Mouse (Mus musculus): ENCODE data around the gene Afmid. TPM values are rescaled to one million over a fixed set of nuclear protein-coding genes. Genes with fewer than 3 reads are reported as not detected.

Gene Afmid
- polyA plus RNA-seq, 1 experiment: 11.1 TPM

DNA sequence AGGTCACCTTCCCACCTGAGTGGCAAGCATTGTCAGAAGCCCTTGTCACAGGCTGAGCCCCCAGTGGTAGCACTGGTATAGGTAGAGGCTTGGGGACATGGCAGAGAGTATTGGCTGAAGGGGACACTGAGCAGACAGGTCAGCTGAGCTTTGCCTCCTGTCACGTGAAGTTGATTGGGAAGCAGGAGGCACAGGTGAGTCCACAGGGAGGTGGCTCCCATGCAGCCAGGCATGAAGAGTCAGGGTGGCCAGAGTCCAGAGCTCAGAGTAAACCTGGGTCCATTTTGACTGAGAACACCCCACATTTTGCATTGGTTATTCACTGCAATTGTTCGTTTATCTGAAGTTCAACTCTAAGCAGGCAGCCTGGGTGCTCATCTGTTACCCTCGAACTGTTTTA is 27.2 kb downstream of the Afmid start:
- no peak for TF ChIP-seq POLR2A (IDR thresholded peaks at IDR 0.05; ENCODE audit: low read depth, low read length)
- no peak for TF ChIP-seq CTCF (IDR thresholded peaks at IDR 0.05; ENCODE audit: extremely low read depth, insufficient read length, insufficient replicate concordance, low read depth, low read length)
- peak overlapping the region; percentile 9; the same call in 1 of the 2 replicates for H3K27ac ChIP-seq (ENCODE audit: insufficient read depth, low read depth, low read length)
- 71% methylated on average over 3 of the region's 3 CpGs for WGBS

DNA sequence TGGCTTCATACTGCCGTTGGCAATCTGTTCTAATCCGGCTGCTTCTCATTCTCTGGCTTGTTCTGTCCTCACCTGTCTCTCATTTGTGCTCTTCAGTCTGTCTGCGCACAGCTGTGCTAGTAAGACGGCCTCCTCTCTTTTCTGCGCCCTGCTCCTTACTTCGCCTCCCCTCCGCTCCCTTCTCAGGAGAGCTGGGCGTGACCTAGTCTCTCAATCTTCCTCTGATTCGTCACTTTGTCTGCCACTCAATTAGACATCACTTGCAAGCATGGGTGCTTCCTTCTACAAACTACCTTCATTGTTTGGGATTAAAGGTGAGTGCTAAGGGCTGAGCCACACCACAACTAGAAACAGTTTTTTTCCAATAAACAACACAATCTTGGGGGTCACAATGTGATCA is 28.5 kb downstream of the Afmid start:
- peaks cover 7% of the 10 kb centered on the region; the same call in 1 of the 2 replicates for H3K36me3 ChIP-seq (ENCODE audit: control insufficient read depth, insufficient read depth, low read length)
- WGBS: 97% methylated on average over 9 of the region's 9 CpGs
- TF ChIP-seq CTCF (IDR thresholded peaks at IDR 0.05; ENCODE audit: extremely low read depth, insufficient read length, insufficient replicate concordance, low read depth, low read length): no peak
- no peak for TF ChIP-seq POLR2A (IDR thresholded peaks at IDR 0.05; ENCODE audit: low read depth, low read length)
- no peaks in the 10 kb centered on the region for H3K27me3 ChIP-seq (ENCODE audit: control insufficient read depth, insufficient read depth, low read length)
- H3K4me3 ChIP-seq (ENCODE audit: low read depth, low read length): no peak overlapping the region
- no peak overlapping the region for H3K27ac ChIP-seq (ENCODE audit: insufficient read depth, low read depth, low read length)
- H3K4me1 ChIP-seq (ENCODE audit: control insufficient read depth, insufficient read depth, insufficient read length, low read length): peaks cover 3% of the 10 kb centered on the region; the same call in 1 of the 2 replicates

More for the DNA sequence above, 27.2 kb downstream of the Afmid start:
- no peaks in the 10 kb centered on the region for H3K27me3 ChIP-seq (ENCODE audit: control insufficient read depth, insufficient read depth, low read length)
- no peak overlapping the region for H3K4me3 ChIP-seq (ENCODE audit: low read depth, low read length)
- H3K4me1 ChIP-seq (ENCODE audit: control insufficient read depth, insufficient read depth, insufficient read length, low read length): peaks cover 8% of the 10 kb centered on the region; the same call in 1 of the 2 replicates
- H3K36me3 ChIP-seq (ENCODE audit: control insufficient read depth, insufficient read depth, low read length): peaks cover 7% of the 10 kb centered on the region; the same call in 1 of the 2 replicates

DNA sequence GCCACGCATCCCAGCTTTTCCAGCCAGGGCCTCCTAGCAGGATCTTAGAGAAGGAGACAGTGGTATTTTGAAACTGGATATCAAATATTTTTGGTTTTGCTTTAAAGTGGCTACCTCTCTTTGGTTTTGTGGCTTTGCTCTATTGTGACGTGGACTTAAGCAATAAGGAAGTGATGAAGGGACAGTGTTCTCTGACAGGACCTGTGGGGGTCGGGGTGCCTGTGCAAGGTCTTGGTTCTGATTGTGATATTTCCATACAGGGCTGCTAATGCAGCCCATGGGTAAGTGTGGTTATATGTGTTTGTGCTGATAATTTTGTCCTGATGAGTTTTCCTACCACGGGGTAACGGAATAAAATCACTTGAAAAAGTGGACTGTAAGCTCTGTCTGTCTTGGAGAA is 29.6 kb downstream of the Afmid start:
- TF ChIP-seq CTCF (IDR thresholded peaks at IDR 0.05; ENCODE audit: extremely low read depth, insufficient read length, insufficient replicate concordance, low read depth, low read length) (no peak), POLR2A (IDR thresholded peaks at IDR 0.05; ENCODE audit: low read depth, low read length) (no peak)
- WGBS: 81% methylated on average over 5 of the region's 5 CpGs
- H3K4me1 ChIP-seq (ENCODE audit: control insufficient read depth, insufficient read depth, insufficient read length, low read length): peaks cover 4% of the 10 kb centered on the region; the same call in 1 of the 2 replicates
- H3K27me3 ChIP-seq (ENCODE audit: control insufficient read depth, insufficient read depth, low read length): no peaks in the 10 kb centered on the region
- H3K36me3 ChIP-seq (ENCODE audit: control insufficient read depth, insufficient read depth, low read length): peaks cover 7% of the 10 kb centered on the region; the same call in 1 of the 2 replicates
- H3K4me3 ChIP-seq (ENCODE audit: low read depth, low read length): no peak overlapping the region
- no peak overlapping the region for H3K27ac ChIP-seq (ENCODE audit: insufficient read depth, low read depth, low read length)

GRCm38 (mm10) chr11:117855975-117856374 is 30.3 kb downstream of the Afmid start:
- 72% methylated on average over 1 of the region's 1 CpGs for WGBS
- H3K4me1 ChIP-seq (ENCODE audit: control insufficient read depth, insufficient read depth, insufficient read length, low read length): peaks cover 7% of the 10 kb centered on the region
- TF ChIP-seq CTCF (IDR thresholded peaks at IDR 0.05; ENCODE audit: extremely low read depth, insufficient read length, insufficient replicate concordance, low read depth, low read length): no peak
- TF ChIP-seq POLR2A (IDR thresholded peaks at IDR 0.05; ENCODE audit: low read depth, low read length): no peak
- H3K27ac ChIP-seq (ENCODE audit: insufficient read depth, low read depth, low read length): no peak overlapping the region
- no peaks in the 10 kb centered on the region for H3K27me3 ChIP-seq (ENCODE audit: control insufficient read depth, insufficient read depth, low read length)
- H3K4me3 ChIP-seq (ENCODE audit: low read depth, low read length): no peak overlapping the region
- H3K36me3 ChIP-seq (ENCODE audit: control insufficient read depth, insufficient read depth, low read length): peaks cover 7% of the 10 kb centered on the region; the same call in 1 of the 2 replicates

DNA sequence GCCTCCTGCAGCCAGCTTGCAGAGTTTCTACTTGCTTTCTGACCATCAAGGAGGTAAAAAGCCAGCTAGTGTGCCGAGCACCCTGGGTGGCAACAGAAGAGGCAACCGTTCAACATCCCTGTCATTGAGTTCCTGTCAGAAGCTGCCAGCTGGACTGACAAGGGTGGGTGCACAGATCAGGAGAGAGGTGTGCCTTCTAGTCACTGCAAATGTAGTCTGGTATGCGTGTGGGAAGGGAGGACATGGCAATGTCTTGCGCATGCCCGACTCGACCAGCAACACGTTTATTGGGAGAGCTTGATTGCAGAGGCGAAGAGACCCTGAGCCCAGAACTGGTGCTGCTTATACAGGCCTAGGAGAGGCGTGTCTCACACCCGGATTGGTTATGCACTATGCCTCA is 31.7 kb downstream of the Afmid start:
- H3K4me1 ChIP-seq (ENCODE audit: control insufficient read depth, insufficient read depth, insufficient read length, low read length): peaks cover 12% of the 10 kb centered on the region
- TF ChIP-seq POLR2A (IDR thresholded peaks at IDR 0.05; ENCODE audit: low read depth, low read length) (no peak), CTCF (IDR thresholded peaks at IDR 0.05; ENCODE audit: extremely low read depth, insufficient read length, insufficient replicate concordance, low read depth, low read length) (no peak)
- peaks cover 7% of the 10 kb centered on the region; the same call in 1 of the 2 replicates for H3K36me3 ChIP-seq (ENCODE audit: control insufficient read depth, insufficient read depth, low read length)
- no peaks in the 10 kb centered on the region for H3K27me3 ChIP-seq (ENCODE audit: control insufficient read depth, insufficient read depth, low read length)
- no peak overlapping the region for H3K4me3 ChIP-seq (ENCODE audit: low read depth, low read length)
- H3K27ac ChIP-seq (ENCODE audit: insufficient read depth, low read depth, low read length): no peak overlapping the region
- 95% methylated on average over 10 of the region's 10 CpGs for WGBS

DNA sequence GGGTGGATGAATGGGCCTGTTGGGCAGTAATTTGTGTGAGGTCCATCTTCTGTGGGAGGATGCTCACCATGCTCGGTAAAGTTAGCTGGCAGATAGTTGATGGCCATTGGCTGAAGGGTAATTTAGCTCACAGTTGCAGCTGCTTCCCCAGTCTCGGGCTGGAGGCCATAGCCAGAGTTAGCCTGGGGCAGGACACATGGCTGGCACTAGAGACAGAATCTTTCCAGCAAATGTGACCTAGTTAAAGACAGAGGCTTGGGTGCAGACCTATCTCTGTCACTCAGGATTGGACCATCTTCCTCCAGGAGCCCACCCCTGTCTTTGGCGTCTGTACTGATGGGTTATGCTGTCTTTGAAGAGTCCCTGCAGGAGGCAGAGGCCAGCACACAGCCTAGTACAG is 32.7 kb downstream of the Afmid start:
- 63% methylated on average over 3 of the region's 3 CpGs for WGBS
- no peaks in the 10 kb centered on the region for H3K27me3 ChIP-seq (ENCODE audit: control insufficient read depth, insufficient read depth, low read length)
- H3K4me3 ChIP-seq (ENCODE audit: low read depth, low read length): no peak overlapping the region
- H3K36me3 ChIP-seq (ENCODE audit: control insufficient read depth, insufficient read depth, low read length): peaks cover 4% of the 10 kb centered on the region; the same call in 1 of the 2 replicates
- TF ChIP-seq POLR2A (IDR thresholded peaks at IDR 0.05; ENCODE audit: low read depth, low read length) (no peak), CTCF (IDR thresholded peaks at IDR 0.05; ENCODE audit: extremely low read depth, insufficient read length, insufficient replicate concordance, low read depth, low read length) (no peak)
- peaks cover 19% of the 10 kb centered on the region for H3K4me1 ChIP-seq (ENCODE audit: control insufficient read depth, insufficient read depth, insufficient read length, low read length)
- no peak overlapping the region for H3K27ac ChIP-seq (ENCODE audit: insufficient read depth, low read depth, low read length)

DNA sequence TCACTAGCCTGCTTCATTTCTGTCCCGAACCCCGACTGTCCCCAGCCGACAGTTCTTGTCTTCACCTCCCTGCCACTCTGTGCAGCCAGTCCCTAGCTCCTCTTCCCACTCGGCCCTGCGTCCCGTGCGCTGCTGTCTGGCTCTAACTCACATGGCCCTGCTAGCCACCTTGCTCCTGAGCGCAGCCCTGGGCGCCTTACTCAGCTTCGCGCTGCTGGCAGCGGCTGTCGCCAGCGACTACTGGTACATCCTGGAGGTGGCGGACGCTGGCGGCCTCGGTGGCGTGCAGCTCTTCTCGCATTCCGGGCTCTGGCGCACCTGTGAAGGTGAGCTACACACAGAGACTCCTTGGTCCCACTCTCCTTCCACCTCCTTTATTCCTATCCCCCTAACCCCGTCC is 34.9 kb downstream of the Afmid start, which contains the start of gene Tmem235:
Gene Tmem235 (plus strand): TSS at position 152 of the 400 bp plus-strand sequence.
- no peak for TF ChIP-seq POLR2A (IDR thresholded peaks at IDR 0.05; ENCODE audit: low read depth, low read length)
- Histone ChIP-seq H3K27ac (ENCODE audit: insufficient read depth, low read depth, low read length) (no peak within 1 kb of the TSS), H3K36me3 (ENCODE audit: control insufficient read depth, insufficient read depth, low read length) (no peaks in the 10 kb centered on the region), H3K27me3 (ENCODE audit: control insufficient read depth, insufficient read depth, low read length) (no peaks in the 10 kb centered on the region), H3K4me3 (ENCODE audit: low read depth, low read length) (no peak within 1 kb of the TSS), H3K4me1 (ENCODE audit: control insufficient read depth, insufficient read depth, insufficient read length, low read length) (peaks cover 37% of the 10 kb centered on the region)
- WGBS: 31% methylated on average over 23 of the region's 23 CpGs
